Mouse (Mus musculus): Measurements from ENCODE around the gene Agbl2. TPM values are rescaled to one million over a fixed set of nuclear protein-coding genes. Genes with fewer than 3 reads are reported as not detected.
A peak's percentile ranks its signal among the peaks of the same experiment; 100 is the strongest.

The Agbl2 gene
- total RNA-seq (2022): 1 to 10 TPM in 2 of 4 experiments, under 1 TPM in 2; 0.78 to 1.0 (median 1.00) TPM

DNA sequence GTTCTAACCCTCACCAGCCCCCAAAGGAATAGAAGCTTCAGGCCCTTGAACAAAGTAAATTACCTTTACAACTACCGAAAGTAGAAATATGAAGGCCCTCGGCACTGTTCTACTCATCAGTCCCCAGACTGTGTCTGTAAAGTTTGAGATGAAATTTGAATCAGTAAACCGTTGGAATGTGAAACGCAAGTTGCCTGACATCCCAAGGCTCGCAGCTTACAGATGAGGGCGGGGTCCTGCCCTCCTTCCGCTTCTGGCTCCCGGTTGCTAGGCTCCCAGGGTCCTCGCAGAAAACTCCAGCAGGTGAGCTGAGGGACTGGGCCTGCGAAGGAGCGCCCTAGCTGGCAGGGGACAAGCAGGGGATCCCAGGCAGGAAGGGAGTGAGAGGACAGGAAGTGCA is at the start of gene Agbl2:
Agbl2 (plus strand) TSS at position 270 of the 400 bp plus-strand sequence.
- DNase-seq: peak; percentile 9

DNA sequence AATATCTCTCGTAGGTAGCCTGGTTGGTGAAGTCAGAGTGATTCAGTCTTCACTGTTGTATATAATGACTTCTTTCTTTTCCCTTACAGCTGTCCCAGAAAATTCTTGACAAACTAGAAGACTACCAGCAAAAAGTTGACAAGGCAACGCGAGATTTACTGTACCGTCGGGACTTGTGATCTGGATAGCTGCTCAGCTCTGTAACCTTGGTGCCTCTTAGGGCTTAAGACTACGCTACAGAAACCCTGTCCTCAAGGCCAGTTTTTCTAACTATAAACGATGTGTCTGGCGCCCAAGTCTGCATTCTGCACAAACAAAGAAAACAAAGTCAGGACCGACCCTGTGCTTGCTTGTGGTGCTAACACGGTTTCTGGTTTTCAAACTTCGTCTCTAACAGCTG is 47.2 kb upstream of the Agbl2 start:
- DNase-seq: peak; percentile 39

DNA sequence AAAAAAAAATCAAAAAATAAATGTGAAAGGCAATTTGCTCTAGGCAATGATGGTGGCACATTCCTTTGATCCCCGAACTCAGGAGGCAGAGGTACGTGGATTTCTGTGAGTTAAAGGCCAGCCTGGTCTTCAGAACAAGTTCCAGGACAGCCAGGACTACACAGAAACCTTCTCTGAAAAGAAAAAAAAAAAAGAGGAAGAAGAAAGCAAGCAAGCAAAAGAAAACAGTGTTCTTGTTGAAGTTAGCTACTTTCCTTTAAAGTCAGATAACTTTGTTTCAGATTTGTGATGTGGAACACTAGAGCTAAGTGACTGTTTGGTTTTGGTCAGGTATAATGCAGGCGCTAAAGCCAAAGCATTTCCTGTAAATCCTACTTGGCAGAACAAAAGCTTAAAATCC is 43.7 kb upstream of the Agbl2 start:
- no peak for DNase-seq

DNA sequence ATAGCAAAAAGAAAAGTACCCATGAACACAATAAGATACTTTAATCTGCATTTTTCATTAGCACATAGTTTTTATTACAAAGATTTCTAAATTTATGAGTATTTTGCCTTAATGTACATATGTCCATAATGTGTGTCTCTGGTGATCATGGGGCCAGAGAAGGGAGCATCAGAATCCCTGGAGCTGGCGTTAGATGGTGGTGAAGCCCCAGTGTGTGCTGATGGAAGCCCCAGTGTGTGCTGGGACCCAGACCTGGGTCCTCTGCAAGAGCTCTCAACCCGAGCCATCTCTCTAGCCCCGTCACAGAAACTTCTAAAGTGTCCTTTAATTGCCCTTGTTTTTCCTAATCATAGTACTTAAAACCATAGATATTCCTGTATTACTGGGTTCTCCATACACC is 43.2 kb upstream of the Agbl2 start:
- DNase-seq: no peak

DNA sequence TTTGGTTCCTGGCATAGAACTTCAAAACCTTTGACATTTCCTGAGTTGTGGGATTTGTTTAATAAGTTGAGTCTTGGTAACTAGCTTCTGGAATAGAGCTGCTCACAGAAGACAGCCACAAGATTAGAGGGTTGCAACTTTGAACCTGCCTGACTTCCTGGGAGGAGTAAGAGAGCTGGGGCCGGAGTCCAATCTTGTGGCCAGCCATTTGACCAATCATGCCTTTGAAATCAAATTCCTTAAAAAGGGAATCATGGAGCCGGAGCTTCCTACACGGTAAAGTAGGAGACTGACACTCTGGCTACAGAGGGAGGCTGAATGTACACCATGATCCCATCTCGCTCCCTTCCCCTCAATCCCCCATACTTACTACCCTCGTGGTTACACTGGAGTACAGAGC is 42.6 kb upstream of the Agbl2 start:
- DNase-seq: no peak

DNA sequence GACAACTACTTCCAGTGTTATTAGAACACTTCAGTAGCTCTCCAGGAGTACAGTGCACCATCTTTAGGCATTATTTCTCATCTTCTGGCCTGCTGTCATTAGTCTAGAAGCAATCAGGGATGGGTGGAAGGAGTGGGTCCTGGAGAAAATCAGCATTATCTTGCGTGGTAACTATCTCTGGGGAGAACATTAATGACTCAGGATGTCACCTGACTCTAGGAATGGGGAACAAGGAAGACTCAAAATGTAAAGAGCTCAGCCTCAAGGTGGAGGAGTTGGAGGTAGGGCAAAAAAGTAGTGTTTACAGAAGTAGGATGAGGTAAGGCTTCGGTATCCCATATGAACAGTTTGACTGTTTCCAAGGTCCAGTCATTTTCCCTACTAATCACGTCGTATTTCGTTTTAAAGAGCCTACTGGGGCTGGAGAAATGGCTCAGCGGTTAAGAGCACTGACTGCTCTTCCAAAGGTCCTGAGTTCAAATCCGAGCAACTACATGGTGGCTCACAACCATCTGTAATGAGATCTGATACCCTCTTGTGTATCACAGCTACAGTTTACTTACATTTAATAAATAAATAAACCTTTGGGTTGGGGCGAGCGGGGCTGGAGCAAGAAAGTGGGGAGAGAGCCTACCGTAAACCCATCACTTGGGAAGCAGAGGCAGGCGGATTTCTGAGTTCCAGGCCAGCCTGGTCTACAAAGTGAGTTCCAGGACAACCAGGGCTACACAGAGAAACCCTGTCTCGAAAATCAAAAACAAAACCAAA is 38.1 kb upstream of the Agbl2 start:
- no peak for DNase-seq

DNA sequence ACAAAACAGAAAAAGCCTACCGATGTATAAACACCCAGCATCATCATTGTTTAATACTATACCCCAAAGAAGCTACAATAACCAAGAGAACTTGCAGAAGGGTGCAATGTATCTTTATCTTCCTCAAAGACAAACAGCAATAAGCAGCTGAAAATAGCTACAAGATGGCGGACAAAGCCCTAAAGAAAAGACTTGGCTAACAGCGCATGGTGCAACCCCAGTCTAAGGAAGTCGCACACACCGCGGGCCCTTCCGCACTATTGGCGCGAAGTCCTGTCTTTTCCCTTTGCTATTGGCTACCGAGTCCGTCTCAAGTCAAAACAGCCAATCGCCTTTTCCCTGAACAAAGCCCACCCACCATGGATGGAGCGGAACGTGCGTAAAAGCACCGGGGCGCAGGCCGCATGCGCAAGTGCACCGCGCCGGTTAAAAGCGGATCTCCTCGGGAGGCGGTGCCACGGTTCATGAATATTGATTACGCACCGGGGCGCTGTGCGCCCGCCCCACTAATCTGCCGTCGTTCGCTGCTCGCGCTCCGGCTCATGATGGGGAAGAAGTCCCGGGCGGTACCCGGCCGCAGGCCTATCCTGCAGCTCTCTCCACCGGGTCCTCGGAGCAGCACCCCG is 37.4 kb upstream of the Agbl2 start, which contains the start of gene Fnbp4:
Fnbp4 (plus strand) TSS at position 318 of the 626 bp plus-strand sequence.
- DNase-seq: peak; percentile 99

DNA sequence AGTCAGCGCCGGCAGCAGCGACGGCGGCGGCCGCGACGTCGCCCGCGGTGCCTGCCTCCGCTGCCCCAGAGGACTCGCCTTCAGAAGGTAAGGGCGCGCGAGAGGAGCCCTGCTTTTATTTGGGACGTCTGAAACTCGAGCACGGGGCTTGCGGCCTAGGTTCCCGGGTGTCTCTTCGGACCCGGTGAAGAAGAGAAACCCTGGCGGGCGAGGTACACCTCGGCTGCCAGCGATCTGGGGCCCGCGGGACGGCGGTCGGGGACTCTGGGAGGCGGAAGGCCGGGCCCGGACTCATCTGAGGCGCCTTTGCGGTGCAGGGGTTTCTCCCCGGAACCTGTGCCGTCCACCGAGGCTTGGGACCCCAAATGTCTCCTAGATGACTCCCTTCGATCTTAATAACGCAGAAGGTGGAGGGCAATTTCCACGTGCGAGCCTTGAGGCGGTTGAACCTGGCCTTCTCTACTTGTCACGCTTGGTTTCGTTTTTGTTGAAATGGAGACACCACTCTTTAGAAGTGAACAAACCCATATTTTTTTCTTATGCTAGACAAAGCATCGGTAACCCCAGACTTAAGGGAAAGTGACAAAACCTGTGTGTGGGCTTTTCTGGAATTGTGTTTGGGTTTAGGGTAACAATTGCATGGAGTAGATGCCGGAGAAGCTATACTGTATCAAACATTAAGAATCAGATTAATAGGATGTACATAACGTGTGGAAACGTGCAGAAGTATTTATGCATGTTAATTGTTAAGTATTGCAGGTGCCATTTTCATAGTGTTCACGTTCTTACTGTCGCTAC is 36.6 kb upstream of the Agbl2 start:
- no peak for DNase-seq

DNA sequence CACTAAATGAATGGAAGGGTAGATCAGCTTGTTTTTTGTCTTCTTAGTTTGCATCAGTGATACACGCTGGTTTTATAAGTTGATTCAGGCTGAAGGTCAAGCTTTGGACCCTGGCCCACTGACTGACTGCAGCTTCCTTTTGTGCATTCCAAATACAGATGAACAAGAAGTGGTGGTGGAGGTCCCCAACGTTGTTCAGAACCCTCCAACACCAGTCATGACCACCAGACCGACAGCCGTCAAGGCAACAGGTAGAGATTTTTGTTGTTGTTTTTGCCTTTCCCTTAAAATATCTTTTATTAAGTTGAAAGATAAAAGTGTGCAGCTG is 36.0 kb upstream of the Agbl2 start:
- DNase-seq: peak; percentile 23

DNA sequence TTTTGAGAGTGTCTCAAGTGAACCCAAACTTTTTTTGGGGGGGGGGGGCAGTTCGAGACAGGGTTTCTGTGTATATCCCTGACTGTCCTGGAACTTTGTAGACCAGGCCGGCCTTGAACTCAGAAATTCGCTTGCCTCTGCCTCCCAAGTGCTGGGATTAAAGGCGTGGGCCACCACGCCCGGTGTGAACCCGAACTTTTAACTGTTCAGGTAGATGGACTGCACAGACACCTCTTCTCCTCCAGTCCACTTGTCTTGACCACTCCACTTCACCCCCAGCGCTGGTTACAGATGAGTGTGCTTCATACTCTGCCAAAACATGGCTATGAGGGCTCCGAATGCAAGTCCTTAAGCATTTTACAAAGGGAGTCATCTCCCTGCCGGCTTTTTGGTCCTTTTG is 35.4 kb upstream of the Agbl2 start:
- DNase-seq: no peak

DNA sequence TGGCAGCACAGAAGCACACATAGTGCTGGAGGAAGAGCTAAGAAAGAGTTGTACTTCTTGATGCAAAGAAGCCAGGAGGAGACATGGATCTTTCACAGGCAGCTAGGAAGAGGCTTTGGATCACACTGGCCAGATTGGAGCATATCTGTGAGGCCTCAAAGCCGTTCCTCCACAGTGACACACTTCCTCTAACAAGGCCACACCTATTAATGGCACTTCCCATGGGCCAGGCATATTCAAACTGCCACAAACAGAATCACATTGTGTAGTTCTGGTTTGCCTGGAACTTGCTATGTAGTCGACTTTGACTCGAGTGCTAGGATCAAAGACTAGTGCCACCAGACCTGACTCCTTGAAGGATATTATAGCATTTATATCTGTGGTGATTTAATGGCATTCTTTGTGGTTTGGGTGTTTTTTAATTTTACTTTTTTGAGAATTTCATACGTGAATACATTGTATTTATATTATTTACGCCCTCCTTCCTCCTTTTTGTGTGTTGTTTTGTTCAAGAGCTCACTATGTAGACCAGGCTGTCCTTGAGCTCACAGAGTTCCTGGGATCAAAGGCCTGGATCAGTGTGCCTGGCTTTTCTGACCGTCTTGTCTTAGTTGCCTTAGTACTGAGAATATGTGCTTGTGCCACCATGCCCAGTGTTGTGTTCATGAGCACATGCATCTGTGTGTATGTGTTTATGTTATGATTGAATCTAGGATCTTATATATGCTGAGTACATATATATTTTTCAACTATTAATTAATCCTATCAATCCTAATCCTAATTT is 32.7 kb upstream of the Agbl2 start:
- DNase-seq: no peak

DNA sequence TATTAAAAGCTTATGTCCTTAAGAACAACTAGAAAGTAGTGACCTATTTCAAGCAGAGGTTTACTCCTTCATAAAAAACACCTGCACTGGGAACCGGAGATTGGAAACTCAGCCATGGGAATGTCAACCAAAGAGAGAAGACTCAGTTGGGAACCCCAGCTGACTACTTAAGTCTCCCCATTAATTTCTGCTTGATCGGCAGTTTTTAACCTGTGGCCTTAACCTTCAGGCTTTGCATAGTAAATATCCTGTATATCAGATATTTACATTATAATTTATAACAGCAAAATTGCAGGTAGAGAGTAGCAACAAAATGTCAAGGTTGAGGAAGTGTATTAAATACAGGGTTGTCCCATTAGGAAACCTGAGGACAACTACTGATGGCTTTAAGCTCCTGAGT is 29.0 kb upstream of the Agbl2 start:
- no peak for DNase-seq

DNA sequence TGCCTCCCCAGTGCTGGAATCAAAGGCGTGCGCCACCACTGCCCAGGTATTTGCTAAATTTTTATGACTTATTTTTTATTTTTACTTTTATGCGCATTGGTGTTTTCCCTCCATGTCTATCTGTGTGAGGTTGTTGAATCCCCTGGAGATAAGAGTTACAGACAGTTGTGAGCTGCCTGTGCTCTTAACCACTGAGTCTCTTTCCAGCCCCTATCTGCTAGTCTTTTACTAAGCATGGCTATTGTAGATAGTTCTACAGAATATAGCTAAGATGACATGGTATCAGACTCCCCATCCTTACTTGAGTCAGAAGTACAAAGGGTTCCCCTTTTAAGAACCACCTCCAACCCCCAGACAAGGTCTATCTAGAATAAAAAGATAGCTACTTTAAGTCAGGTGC is 28.3 kb upstream of the Agbl2 start:
- no peak for DNase-seq

DNA sequence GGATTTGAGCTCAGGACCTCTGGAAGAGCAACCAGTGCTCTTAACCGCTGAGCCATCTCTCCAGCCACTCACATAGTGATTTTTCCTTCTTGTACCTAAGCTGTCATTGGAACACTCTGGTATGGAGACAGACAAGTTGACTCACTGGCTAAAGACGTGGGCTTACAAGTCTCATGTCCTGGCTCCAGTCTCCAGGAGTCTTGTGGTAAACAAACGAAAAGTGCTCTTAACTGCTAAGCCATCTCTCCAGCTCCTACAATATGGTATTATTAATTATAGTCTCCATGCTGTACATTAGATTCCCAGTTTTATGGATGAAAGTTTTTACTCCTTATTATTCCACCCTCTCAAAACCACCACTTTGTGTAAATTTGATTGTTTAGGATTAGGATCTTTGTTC is 17.4 kb upstream of the Agbl2 start:
- no peak for DNase-seq

DNA sequence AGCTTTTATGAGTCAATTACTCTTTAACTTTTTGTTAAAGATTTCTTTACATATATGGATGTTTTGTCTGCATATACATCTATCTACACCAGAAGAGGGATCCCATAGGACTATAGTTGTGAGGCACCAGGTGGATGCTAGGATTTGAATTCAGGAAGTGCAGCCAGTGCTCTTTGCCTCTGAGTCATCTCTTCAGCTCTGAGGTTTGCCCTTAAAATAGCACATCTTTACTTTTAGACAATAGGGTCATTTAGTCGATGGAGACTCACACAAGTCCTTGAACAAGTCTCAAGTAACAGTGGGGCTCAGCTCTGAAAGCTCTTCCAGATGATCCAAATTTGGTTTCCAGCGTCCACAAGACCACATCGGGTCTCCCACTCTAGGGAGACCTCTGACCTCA is 1.2 kb upstream of the Agbl2 start:
- DNase-seq: no peak

DNA sequence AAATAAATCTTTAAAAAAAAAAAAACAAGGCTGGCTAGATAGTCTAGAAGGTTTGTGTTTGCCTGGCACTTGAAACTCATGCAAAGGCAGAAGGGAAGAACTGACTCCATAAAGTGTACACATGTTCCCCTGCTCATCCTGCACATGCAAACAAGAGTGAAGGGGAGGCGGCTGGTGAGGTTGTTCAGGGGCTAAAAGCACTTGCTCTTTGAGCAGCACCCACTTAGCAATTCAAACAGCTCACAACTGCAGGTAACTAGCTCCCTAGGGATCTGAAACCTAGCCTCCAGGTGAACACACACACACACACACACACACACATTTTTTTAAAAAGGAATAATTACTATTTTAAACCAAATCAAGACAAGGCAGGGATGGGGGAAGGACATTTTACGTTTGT is 589 bp upstream of the Agbl2 start:
- no peak for DNase-seq

DNA sequence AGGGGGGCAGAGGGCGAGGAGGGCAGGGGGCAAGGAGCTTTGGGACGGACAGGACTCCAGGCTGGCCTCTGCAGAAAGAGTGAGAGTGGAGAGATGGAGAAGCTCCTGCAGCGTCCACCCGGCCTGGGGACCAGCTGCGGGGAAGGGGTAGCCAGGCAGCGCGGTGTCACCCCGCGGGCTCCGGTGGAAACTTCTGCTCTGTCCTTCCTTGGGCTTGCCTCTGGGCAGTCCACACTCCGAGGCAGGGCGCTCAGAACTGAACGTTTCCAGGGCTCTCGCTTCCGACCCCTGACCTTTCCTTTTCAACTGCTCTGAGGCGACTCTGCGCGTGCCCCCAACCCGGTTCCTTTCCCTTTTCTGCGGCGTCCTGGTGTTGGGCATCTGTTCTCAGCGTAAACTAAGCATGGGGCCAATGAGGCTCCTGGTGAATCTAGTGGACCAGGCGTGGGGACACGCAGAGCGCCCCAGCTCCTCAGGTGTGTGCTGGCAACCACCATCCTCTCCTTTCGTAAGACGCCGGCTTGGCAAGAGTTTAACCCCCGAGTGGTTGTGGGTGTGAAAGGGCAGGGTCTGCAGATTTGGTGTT is 467 bp downstream of the Agbl2 start:
- DNase-seq: peak; percentile 19

DNA sequence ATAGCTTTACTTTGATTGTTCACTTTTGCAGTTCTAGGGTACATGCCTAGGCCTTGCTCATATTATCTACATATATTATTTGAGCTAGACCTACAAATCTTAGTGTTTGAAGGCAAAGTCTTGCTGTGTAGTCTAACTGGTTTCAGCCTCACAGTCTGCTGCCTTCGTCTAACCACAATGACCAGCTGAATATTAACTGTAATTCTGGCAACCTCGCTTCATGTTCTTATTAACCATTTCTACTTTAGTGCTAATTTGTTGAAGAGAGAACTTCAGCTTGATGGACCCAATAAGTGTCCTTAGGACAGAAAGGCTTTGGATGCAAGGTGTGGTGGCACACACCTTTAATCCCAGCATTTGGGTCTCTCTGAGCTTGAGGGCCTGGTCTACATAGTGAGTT is 5.6 kb downstream of the Agbl2 start:
- no peak for DNase-seq

DNA sequence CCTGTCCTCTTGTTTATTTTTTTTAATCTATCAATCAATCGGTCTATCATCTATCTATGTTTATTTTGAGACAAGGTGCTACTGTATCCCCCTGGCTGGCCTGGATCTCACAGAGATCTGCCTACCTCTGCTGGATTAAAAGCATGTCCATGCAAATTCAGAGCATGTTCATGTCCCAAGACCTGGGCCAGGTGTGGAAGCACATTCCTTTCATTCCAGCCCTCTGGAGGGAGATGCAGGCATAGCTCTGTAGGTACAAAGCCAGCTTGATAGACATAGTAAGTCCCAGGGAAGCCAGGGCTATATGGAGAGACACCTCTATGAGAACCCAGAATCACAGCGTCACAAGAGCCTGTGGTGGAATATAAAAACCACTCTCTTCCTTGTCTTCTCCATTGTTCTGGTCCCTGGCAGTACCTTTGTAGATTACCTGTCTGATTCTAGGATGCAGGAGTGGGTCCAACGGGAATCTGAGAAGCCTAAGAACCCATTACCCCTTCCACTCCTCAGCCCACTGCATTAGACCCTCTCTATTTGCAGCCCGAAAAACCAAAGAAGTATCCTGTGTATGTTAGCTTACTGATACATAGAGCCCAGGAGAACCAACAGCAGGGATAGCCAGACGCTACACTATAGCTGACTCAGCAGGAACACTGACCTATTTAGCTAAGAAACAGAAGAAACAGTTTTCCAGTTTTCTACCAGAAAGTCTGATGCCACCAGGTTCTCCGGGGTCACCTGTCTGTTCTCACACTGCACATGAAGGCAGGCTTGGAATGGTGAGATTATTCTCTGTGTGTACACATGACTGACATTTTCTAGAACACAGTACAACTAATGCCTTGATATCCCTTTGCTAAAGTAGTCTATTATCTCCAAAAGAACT is 26.0 kb downstream of the Agbl2 start:
- no peak for DNase-seq

DNA sequence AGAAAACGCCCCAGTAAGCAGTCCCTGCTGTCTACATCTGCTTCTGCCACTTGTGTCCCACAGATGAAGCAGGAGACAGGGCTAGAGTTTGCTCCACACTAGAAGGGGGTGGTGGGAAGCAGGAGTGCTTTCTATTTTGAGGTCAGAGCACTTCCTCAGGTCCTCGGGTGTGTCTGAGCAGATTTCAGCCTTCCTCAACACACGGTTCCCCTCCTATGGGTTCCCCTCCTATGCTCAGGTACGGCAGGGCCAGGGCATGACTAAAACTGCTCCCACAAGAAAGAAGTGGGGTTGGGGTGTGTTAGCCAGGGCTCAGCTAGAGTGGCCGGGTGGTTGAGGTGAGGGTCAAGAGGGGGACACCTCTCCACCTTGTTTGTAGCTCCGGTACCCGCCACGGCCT is 28.2 kb downstream of the Agbl2 start:
- DNase-seq: no peak

DNA sequence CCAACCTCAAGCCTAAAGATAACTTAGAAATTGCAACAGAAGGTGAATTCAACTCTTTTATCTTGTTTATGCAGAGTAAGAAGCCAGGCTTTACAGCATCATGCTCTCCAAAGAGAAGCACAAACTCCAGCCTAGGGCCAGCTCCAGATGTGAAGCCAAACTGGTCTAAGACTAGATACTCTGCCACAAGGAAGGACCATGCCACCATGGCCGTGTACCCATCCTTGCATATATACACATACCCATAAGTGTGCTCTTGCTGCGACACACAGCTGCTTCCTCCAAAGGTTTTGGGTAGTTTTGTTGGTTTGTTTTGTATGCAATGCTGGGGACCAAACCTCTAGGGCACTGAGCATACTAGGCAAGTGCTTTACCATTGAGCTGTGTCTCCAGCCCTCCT is 32.7 kb downstream of the Agbl2 start:
- no peak for DNase-seq
